17 mouse cellular contexts compared by ENCODE assay signal in the genomic region with DNA sequence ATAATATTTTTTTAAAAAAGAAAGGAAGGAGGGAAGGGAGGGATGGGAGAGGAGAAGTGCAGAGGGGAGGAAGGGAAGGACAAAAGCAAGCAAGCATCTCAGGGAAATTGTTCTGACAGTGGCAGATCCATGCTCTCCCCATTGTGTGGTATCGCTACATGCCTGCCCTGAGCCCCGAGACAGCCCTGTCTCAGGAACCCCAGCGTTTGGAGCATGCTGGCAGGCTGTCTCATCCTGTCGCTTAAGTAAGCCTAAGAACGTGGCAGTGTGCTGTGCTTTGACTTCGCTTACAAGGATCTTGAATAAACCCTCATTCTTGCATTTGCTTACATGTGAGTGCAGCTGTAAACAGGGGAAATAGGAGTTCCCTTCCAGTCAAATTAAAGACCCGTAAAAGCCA.
A peak's percentile ranks its signal among the peaks of the same experiment; 100 is the strongest.
DNase-seq lines count a peak whose midpoint lies in the region; ATAC-seq lines count a peak whose summit lies in the region.
"Had no signal": no experiment of that assay in that cellular context is flagged by ENCODE, and none has a peak within 500 bp of the region (broad histone marks: within the 10 kb centered on the region; RNA-seq: fewer than 3 reads in every experiment).

No protein-coding gene starts in this region.

- H3K9ac ChIP-seq in embryonic facial prominence, embryonic 13.5 days = peak overlapping the region; percentile 41
- peak overlapping the region; percentile 37 for H3K9ac ChIP-seq in intestine, embryonic 15.5 days
- H3K9ac ChIP-seq in midbrain, embryonic 15.5 days = no peak overlapping the region
- H3K9ac ChIP-seq: embryonic facial prominence, embryonic 12.5 days; neural tube, embryonic 12.5 days had no signal

- 34% methylated on average over 7 of the region's 7 CpGs for WGBS in embryonic facial prominence, embryonic 13.5 days
- 29% methylated on average over 7 of the region's 7 CpGs for WGBS in intestine, embryonic 15.5 days
- 19% methylated on average over 7 of the region's 7 CpGs for WGBS in midbrain, embryonic 15.5 days

- H3K4me1 ChIP-seq in embryonic facial prominence, embryonic 13.5 days = peaks cover 38% of the 10 kb centered on the region
- H3K4me1 ChIP-seq in intestine, embryonic 15.5 days (replicated peaks) = 0 out of 2 replicates have a peak, but pooled peaks cover 3% of the 10 kb centered on the region
- peaks cover 19% of the 10 kb centered on the region for H3K4me1 ChIP-seq in midbrain, embryonic 15.5 days

- DNase-seq in Muller cell, postnatal 12 days (ENCODE audit: inconsistent ontology term) = peak; percentile 30
- no peak for DNase-seq in heart, postnatal 14 days
- DNase-seq in lung, postnatal 36 days = no peak
- DNase-seq: adrenal gland, adult 8-10 months; cerebellum, adult 8-10 months; gastrocnemius, postnatal 10 days; heart, adult 2 months; kidney, adult 11 months; kidney, postnatal 14 days; right cerebral cortex, adult 18-20 months; spleen, adult 18-20 months had no signal

- peak overlapping the region; percentile 18 for H3K4me2 ChIP-seq in embryonic facial prominence, embryonic 13.5 days
- H3K4me2 ChIP-seq in intestine, embryonic 15.5 days (replicated peaks) = peak overlapping the region; percentile 41
- peak overlapping the region; percentile 12; the same call in 1 of the 2 replicates for H3K4me2 ChIP-seq in midbrain, embryonic 15.5 days
- H3K4me2 ChIP-seq: embryonic facial prominence, embryonic 12.5 days; neural tube, embryonic 12.5 days had no signal

- no peaks in the 10 kb centered on the region for H3K36me3 ChIP-seq in embryonic facial prominence, embryonic 13.5 days
- no peaks in the 10 kb centered on the region for H3K36me3 ChIP-seq in intestine, embryonic 15.5 days
- H3K36me3 ChIP-seq in midbrain, embryonic 15.5 days (replicated peaks) = no peaks in the 10 kb centered on the region
- H3K36me3 ChIP-seq: embryonic facial prominence, embryonic 12.5 days; neural tube, embryonic 12.5 days had no signal

- intact Hi-C loops in heart, postnatal 14 days (cut with DNase I) = no loop called here

- peak overlapping the region; percentile 19; the same call in 1 of the 2 replicates for H3K27ac ChIP-seq in embryonic facial prominence, embryonic 13.5 days
- peak overlapping the region; percentile 84 for H3K27ac ChIP-seq in intestine, embryonic 15.5 days
- H3K27ac ChIP-seq in midbrain, embryonic 15.5 days = peak overlapping the region; percentile 62; the same call in 1 of the 2 replicates
- H3K27ac ChIP-seq: embryonic facial prominence, embryonic 12.5 days; heart, adult 2 months; neural tube, embryonic 12.5 days had no signal

- no peak overlapping the region for H3K4me3 ChIP-seq in embryonic facial prominence, embryonic 13.5 days
- H3K4me3 ChIP-seq in intestine, embryonic 15.5 days (replicated peaks) = no peak overlapping the region
- no peak overlapping the region for H3K4me3 ChIP-seq in midbrain, embryonic 15.5 days
- H3K4me3 ChIP-seq: embryonic facial prominence, embryonic 12.5 days; heart, adult 2 months; neural tube, embryonic 12.5 days had no signal

- no peaks in the 10 kb centered on the region for H3K27me3 ChIP-seq in embryonic facial prominence, embryonic 13.5 days
- no peaks in the 10 kb centered on the region for H3K27me3 ChIP-seq in intestine, embryonic 15.5 days (replicated peaks)
- no peaks in the 10 kb centered on the region for H3K27me3 ChIP-seq in midbrain, embryonic 15.5 days (replicated peaks)
- H3K27me3 ChIP-seq: embryonic facial prominence, embryonic 12.5 days; neural tube, embryonic 12.5 days had no signal

- H3K9me3 ChIP-seq in embryonic facial prominence, embryonic 13.5 days = no peaks in the 10 kb centered on the region
- no peaks in the 10 kb centered on the region for H3K9me3 ChIP-seq in intestine, embryonic 15.5 days
- H3K9me3 ChIP-seq in midbrain, embryonic 15.5 days = no peaks in the 10 kb centered on the region
- H3K9me3 ChIP-seq: embryonic facial prominence, embryonic 12.5 days; neural tube, embryonic 12.5 days had no signal

- ATAC-seq in embryonic facial prominence, embryonic 13.5 days (ENCODE audit: insufficient number of reproducible peaks, insufficient read depth, low FRiP score, low TSS enrichment, low read depth) = no peak
- ATAC-seq in intestine, embryonic 15.5 days = no peak
- ATAC-seq in midbrain, embryonic 15.5 days (replicated peaks) = peak; percentile 61; the same call in 1 of the 2 replicates
- no peak for ATAC-seq in frontal cortex, adult (ENCODE audit: low TSS enrichment)

Comparison
In these comparisons a context has a peak if more than half of its experiments do, and no peak if none do; other contexts are left out.
1. H3K27ac ChIP-seq: peak in every context shown above with its lines; median percentile 84 in intestine, embryonic 15.5 days; 62 in midbrain, embryonic 15.5 days; 19 in embryonic facial prominence, embryonic 13.5 days.